Mouse (Mus musculus) left cerebral cortex, postnatal 10 days (tissue): ENCODE measurements around the gene Nenf. TPM values are rescaled to one million over a fixed set of nuclear protein-coding genes. Genes with fewer than 3 reads are reported as not detected.

Experiments
- DNase-seq, 2 experiments: peaks; one replicate each; pipeline ENCODE4 v3.0.0; 2021 to 2022; ENCODE audit warnings: low spot score in 2 of 2, mixed read lengths in 1 of 2; ENCODE audit errors: extremely low spot score in 1 of 2
- intact Hi-C: fragments of 180-260 bp; cut with DNase I; formaldehyde crosslinking; loops from one replicate; pipeline ENCODE4 v1.15.1; 2025
- total RNA-seq, 2 experiments: library from RNA; stranded (reverse); gene quantifications; 2 replicates each; pipeline ENCODE4 v1.2.3; 2021

Nenf gene
- total RNA-seq, 2 experiments from 2014 or later: 81.5 to 82.4 TPM

DNA sequence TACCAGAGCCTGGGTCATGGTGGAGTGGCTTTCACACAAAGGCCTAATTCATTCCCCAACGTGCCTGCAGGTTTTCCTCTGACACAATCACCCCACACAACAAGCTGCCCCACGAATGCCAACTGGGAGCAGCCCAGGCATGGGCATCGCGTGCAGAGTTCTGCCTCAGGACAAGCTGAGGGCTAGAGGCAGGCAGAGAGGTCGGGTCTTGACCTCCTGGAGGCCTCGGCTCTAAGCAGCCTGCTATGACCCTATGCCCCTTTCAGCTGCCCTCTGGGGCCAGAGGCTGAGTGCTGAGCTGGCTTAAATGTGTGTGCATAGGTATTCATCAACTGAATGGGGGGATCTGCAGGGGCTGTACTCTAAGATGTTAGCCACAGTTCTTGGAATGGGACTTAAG, 56.1 kb downstream of the Nenf start:
- intact Hi-C loops: no loop called here
- DNase-seq: no peak

DNA sequence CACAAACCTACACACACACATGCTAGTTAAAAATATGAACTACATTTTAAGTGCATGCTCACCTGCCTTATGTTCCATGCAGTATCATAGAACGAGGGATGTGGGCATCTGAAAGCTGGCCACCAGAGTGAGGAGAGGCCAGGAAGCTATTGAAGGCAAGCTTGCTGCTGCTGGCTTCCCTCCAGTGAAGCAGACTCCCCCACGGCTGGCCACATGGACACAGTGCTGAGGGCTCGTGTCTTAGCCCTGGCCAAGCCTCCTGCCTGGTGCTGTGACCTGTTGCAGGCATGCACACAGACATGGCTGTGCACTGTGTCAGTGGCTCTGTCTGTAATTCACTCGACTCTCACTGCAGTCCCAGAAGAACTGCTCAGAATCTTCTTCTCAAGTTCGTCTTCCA, 58.3 kb downstream of the Nenf start:
- intact Hi-C loops: no loop called here
- DNase-seq: no peak

DNA sequence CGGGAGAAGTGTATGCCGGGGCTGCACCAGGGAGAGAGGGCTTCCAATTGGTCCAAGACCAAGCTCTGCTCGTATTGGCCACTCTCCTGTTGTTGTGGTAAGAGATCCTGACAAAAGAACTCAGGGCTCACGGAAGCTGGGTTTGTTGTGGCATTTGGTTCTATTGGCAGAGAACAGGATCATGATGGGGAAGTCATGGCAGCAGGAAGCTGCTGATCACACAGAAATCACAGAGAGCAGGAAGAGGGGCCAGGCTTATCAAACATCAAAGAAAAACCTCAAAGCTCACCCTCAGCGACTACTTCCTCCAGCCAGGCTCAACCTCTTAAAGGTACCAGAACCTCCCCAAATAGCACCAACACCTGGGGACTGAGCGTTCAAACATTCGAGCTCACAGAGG, 58.9 kb downstream of the Nenf start:
- peak in 1 of 2 experiments; percentile 43 for DNase-seq
- intact Hi-C loops: no loop called here

DNA sequence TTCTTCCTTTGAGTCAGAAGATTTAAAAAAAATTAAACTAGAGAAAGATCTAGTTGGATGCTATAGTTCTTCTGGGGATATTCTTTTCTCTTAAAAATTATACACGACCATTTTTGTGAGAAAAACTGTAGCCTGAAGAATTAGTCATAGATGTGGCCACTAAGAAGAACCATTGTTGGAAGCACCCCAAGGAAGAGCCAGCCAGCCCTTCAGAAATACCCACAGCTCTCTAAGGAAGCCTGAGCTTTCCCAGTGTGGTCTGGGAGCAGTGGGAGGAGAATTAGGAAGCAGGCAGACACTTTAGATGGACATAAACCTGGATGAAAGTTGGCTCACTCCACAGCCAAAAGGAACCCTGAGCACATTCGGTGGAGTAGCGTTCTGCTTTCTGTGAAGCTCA, 59.5 kb downstream of the Nenf start:
- intact Hi-C loops: no loop called here
- DNase-seq: no peak

DNA sequence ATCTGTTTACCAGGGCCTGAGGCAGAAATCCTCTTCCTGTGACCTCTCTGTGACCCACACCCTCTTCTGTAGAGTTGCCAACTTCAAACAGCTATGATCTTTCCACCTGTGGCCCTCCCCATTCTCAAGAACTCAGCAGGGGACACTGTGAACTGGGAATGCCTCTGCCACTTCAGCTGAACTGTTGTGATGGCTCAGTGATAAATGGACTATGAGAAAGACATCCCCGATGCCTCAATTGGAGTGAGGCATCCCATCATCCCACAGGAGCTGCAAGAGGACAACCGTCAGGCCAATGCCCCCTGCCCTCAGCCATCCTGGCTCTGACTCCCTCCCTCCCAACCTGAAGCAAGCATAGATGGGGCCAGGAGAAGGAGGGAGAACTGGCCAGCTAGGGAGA, 60.0 kb downstream of the Nenf start:
- no peak for DNase-seq
- intact Hi-C loops: no loop called here

DNA sequence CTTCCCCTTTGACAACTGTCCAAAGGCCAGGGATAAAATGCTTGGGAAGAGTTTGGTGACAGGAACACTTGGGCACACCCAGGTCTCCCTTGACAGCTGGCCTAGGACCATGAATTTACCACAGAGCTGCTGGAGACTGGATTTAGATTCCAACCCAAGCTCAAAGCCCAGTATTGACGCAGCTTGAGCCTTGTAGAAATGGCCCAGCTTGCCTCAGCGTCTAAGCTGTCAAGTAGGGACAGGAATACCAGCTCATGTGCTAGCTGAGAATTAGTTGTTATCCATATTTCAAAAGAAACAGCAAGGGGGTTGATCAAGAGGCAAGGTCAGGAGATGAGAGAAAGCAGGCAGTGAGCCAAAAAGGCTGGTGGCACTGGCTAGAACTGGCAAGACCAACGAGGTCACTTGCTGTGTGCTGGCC, 60.6 kb downstream of the Nenf start:
- intact Hi-C loops: no loop called here
- DNase-seq: no peak

Other genes with a start within 250 kb of the Nenf start
- under 1 TPM; 0.47 to 0.60 TPM for gene Batf3, start 220.3 kb downstream of the Nenf start, total RNA-seq
- not detected for gene Fam71a, start 153.4 kb downstream of the Nenf start, total RNA-seq
- under 1 TPM; 0.39 to 0.77 TPM for gene Atf3, start 100.2 kb downstream of the Nenf start, total RNA-seq
- gene Tmem206, start 7.7 kb upstream of the Nenf start, total RNA-seq: 10 to 100 TPM in 1 of 2 experiments, 1 to 10 TPM in 1; 9.8 to 11.5 TPM
- 10 to 100 TPM; 60.5 to 64.3 TPM for gene Ppp2r5a, start 85.1 kb upstream of the Nenf start, total RNA-seq